Mouse (Mus musculus) adrenal gland, postnatal 36 days (tissue): ENCODE data around the gene Tmem208. TPM values are rescaled to one million over a fixed set of nuclear protein-coding genes. Genes with fewer than 3 reads are reported as not detected.

Source experiments
- DNase-seq, 2 experiments: peaks; one replicate each; pipeline ENCODE4 v3.0.0; 2021; ENCODE audit warnings: mixed read lengths in 1 of 2
- total RNA-seq, 2 experiments: library from RNA; stranded (reverse); gene quantifications; 2 replicates each; pipeline ENCODE4 v1.2.3; 2021

Tmem208 gene
- total RNA-seq, 2 experiments from 2014 or later = 61.5 to 67.0 TPM

GRCm38 (mm10) chr8:105298351-105299252, 27.6 kb upstream of the Tmem208 start:
- no peak for DNase-seq

- DNase-seq = no peak
Measured at GRCm38 (mm10) chr8:105299962-105300361, 26.2 kb upstream of the Tmem208 start.

GRCm38 (mm10) chr8:105303396-105303795, 22.8 kb upstream of the Tmem208 start:
- DNase-seq = no peak

- DNase-seq = no peak
Measured at GRCm38 (mm10) chr8:105303874-105304273, 22.3 kb upstream of the Tmem208 start.

- no peak for DNase-seq
Measured at GRCm38 (mm10) chr8:105304325-105305210, 21.6 kb upstream of the Tmem208 start.

- peak; percentile 69 to 81 for DNase-seq
Measured at GRCm38 (mm10) chr8:105305211-105306145, 20.7 kb upstream of the Tmem208 start, which contains the start of gene Elmo3. Elmo3 (plus strand) TSS chr8:105305601.

GRCm38 (mm10) chr8:105306146-105306691, 19.9 kb upstream of the Tmem208 start:
- no peak for DNase-seq

- no peak for DNase-seq
Measured at GRCm38 (mm10) chr8:105307670-105308069, 18.5 kb upstream of the Tmem208 start.

GRCm38 (mm10) chr8:105308428-105308827, 17.7 kb upstream of the Tmem208 start:
- DNase-seq = no peak

GRCm38 (mm10) chr8:105309142-105309847, 16.9 kb upstream of the Tmem208 start:
- no peak for DNase-seq

GRCm38 (mm10) chr8:105310118-105310517, 16.0 kb upstream of the Tmem208 start:
- no peak for DNase-seq

- no peak for DNase-seq
Measured at GRCm38 (mm10) chr8:105311718-105312117, 14.4 kb upstream of the Tmem208 start.

GRCm38 (mm10) chr8:105312891-105313481, 13.2 kb upstream of the Tmem208 start:
- no peak for DNase-seq

GRCm38 (mm10) chr8:105313622-105314402, 12.3 kb upstream of the Tmem208 start:
- no peak for DNase-seq

- DNase-seq = no peak
Measured at GRCm38 (mm10) chr8:105315073-105315769, 10.9 kb upstream of the Tmem208 start.

- peak in 1 of 2 experiments; percentile 53 for DNase-seq
Measured at GRCm38 (mm10) chr8:105317941-105318340, 8.2 kb upstream of the Tmem208 start.

- no peak for DNase-seq
Measured at GRCm38 (mm10) chr8:105318662-105319190, 7.4 kb upstream of the Tmem208 start.

GRCm38 (mm10) chr8:105323183-105323582, 3.0 kb upstream of the Tmem208 start:
- no peak for DNase-seq
